Mouse (Mus musculus) embryonic facial prominence, embryonic 14.5 days (tissue): ENCODE results near the gene Gsg1l. TPM values are rescaled to one million over a fixed set of nuclear protein-coding genes. Genes with fewer than 3 reads are reported as not detected.

ENCODE experiments used
- ATAC-seq: fragments of 200-750 bp; cut with Nextera tagmentation; 2 replicates; pipeline ENCODE4 v1.8.0; 2017; ENCODE audit warnings: low read depth, moderate number of reproducible peaks, moderate TSS enrichment
- DNase-seq: peaks from one replicate; pipeline ENCODE4 v3.0.0-alpha.2; 2015; ENCODE audit warnings: low spot score
- H3K27ac ChIP-seq: fragments of 300-500 bp; sonication (generic); replicated peaks from 2 replicates; pipeline ENCODE4 v1.5.1; 2014; ENCODE audit warnings: low read depth, mild to moderate bottlenecking, low read length, moderate library complexity
- H3K27me3 ChIP-seq: fragments of 300-500 bp; sonication (generic); replicated peaks from 2 replicates; pipeline ENCODE4 v1.6.1; 2014; ENCODE audit warnings: low read length; ENCODE audit not compliant: control insufficient read depth, insufficient read depth
- H3K36me3 ChIP-seq: fragments of 300-500 bp; sonication (generic); 2 replicates; pipeline ENCODE4 v1.6.1; 2014; ENCODE audit warnings: low read length, mixed read lengths; ENCODE audit not compliant: control insufficient read depth, insufficient read depth
- H3K4me1 ChIP-seq: fragments of 300-500 bp; sonication (generic); 2 replicates; pipeline ENCODE4 v1.6.1; 2014; ENCODE audit warnings: antibody characterized with exemption, low read length; ENCODE audit not compliant: control insufficient read depth, insufficient read depth
- H3K4me2 ChIP-seq: fragments of 300-500 bp; sonication (generic); 2 replicates; pipeline ENCODE4 v1.6.1; 2014; ENCODE audit warnings: low read depth, mild to moderate bottlenecking, low read length, moderate library complexity, mixed read lengths
- H3K4me3 ChIP-seq: fragments of 300-500 bp; sonication (generic); 2 replicates; pipeline ENCODE4 v1.5.1; 2014; ENCODE audit warnings: low read depth, mild to moderate bottlenecking, low read length
- H3K9ac ChIP-seq: fragments of 300-500 bp; sonication (generic); 2 replicates; pipeline ENCODE4 v1.6.1; 2014; ENCODE audit warnings: low read depth, mild to moderate bottlenecking, low read length, moderate library complexity, mixed read lengths
- H3K9me3 ChIP-seq: fragments of 300-500 bp; sonication (generic); 2 replicates; pipeline ENCODE4 v1.6.1; 2016; ENCODE audit warnings: low read length; ENCODE audit not compliant: control insufficient read depth
- WGBS: fragments of 180-500 bp; shearing (Covaris S2); extraction: QIAGEN DNeasy Blood & Tissue Kit; methylation state at CpG from one replicate; pipeline ENCODE4 v1.1.7; 2014; 5-methylcytosine and 5-hydroxymethylcytosine counted together
- polyA plus RNA-seq: library from polyadenylated mRNA; unstranded; fragments of >200 nt; fragmentation: Nextera tagmentation; extraction: Ambion mirVana; gene quantifications from 2 replicates; pipeline ENCODE4 v1.2.1, GENCODE M21; 2014

Gsg1l gene
- polyA plus RNA-seq, 1 experiment from 2014 or later, result 2.0 TPM

- peaks cover 3% of the 10 kb centered on the region; the same call in 1 of the 2 replicates for H3K4me1 ChIP-seq
- DNase-seq (no peak), ATAC-seq (no peak)
- H3K9ac ChIP-seq, result no peak overlapping the region
- no peaks in the 10 kb centered on the region for H3K9me3 ChIP-seq
- H3K27me3 ChIP-seq, result no peaks in the 10 kb centered on the region
- no peak overlapping the region for H3K4me2 ChIP-seq
- no peak overlapping the region for H3K27ac ChIP-seq
- WGBS, result 69% methylated on average over 3 of the region's 3 CpGs
- no peak overlapping the region for H3K4me3 ChIP-seq
- H3K36me3 ChIP-seq, result 0 out of 2 replicates have a peak, but pooled peaks cover 4% of the 10 kb centered on the region
Measured at GRCm38 (mm10) chr7:125859564-125859963, 222.6 kb downstream of the Gsg1l start.

- Histone ChIP-seq H3K27ac (no peak overlapping the region), H3K27me3 (no peaks in the 10 kb centered on the region), H3K4me1 (0 out of 2 replicates have a peak, but pooled peaks cover 3% of the 10 kb centered on the region), H3K4me2 (no peak overlapping the region), H3K9me3 (no peaks in the 10 kb centered on the region), H3K9ac (no peak overlapping the region), H3K4me3 (no peak overlapping the region), H3K36me3 (peaks cover 19% of the 10 kb centered on the region)
- DNase-seq, result no peak
- WGBS, result 91% methylated on average over 2 of the region's 2 CpGs
- ATAC-seq, result no peak
Measured at GRCm38 (mm10) chr7:125847528-125847866, 234.7 kb downstream of the Gsg1l start.

- Histone ChIP-seq H3K4me1 (0 out of 2 replicates have a peak, but pooled peaks cover 3% of the 10 kb centered on the region), H3K27ac (no peak overlapping the region), H3K36me3 (peaks cover 19% of the 10 kb centered on the region), H3K4me3 (no peak overlapping the region), H3K27me3 (no peaks in the 10 kb centered on the region), H3K9ac (no peak overlapping the region), H3K9me3 (no peaks in the 10 kb centered on the region), H3K4me2 (no peak overlapping the region)
- 74% methylated on average over 8 of the region's 8 CpGs for WGBS
- ATAC-seq (peak; percentile 74; the same call in 1 of the 2 replicates), DNase-seq (peak; percentile 62)
Measured at GRCm38 (mm10) chr7:125846866-125847527, 235.2 kb downstream of the Gsg1l start.

- 55% methylated on average over 1 of the region's 1 CpGs for WGBS
- H3K27me3 ChIP-seq, result no peaks in the 10 kb centered on the region
- no peaks in the 10 kb centered on the region for H3K9me3 ChIP-seq
- no peak overlapping the region for H3K27ac ChIP-seq
- DNase-seq (no peak), ATAC-seq (no peak)
- H3K4me3 ChIP-seq, result no peak overlapping the region
- H3K4me2 ChIP-seq, result no peak overlapping the region
- no peak overlapping the region for H3K9ac ChIP-seq
- peaks cover 11% of the 10 kb centered on the region for H3K36me3 ChIP-seq
- H3K4me1 ChIP-seq, result 0 out of 2 replicates have a peak, but pooled peaks cover 3% of the 10 kb centered on the region
Measured at GRCm38 (mm10) chr7:125845611-125846010, 236.6 kb downstream of the Gsg1l start.

GRCm38 (mm10) chr7:125838078-125838742, 244.0 kb downstream of the Gsg1l start:
- no peak overlapping the region for H3K9ac ChIP-seq
- H3K36me3 ChIP-seq, result peaks cover 13% of the 10 kb centered on the region
- H3K27ac ChIP-seq, result peak overlapping the region; percentile 56
- H3K9me3 ChIP-seq, result no peaks in the 10 kb centered on the region
- ATAC-seq (peak; percentile 53; the same call in 1 of the 2 replicates), DNase-seq (peak; percentile 61)
- H3K27me3 ChIP-seq, result no peaks in the 10 kb centered on the region
- H3K4me1 ChIP-seq, result peaks cover 23% of the 10 kb centered on the region
- no peak overlapping the region for H3K4me3 ChIP-seq
- H3K4me2 ChIP-seq, result no peak overlapping the region
- WGBS, result 30% methylated on average over 5 of the region's 5 CpGs

GRCm38 (mm10) chr7:125833471-125833870, 248.7 kb downstream of the Gsg1l start:
- Histone ChIP-seq H3K9ac (no peak overlapping the region), H3K4me2 (no peak overlapping the region), H3K36me3 (0 out of 2 replicates have a peak, but pooled peaks cover 6% of the 10 kb centered on the region), H3K4me3 (no peak overlapping the region), H3K27ac (0 out of 2 replicates have a peak overlapping the region, but pooled peaks have one; percentile 29), H3K4me1 (peaks cover 42% of the 10 kb centered on the region), H3K27me3 (no peaks in the 10 kb centered on the region), H3K9me3 (no peaks in the 10 kb centered on the region)
- WGBS, result 72% methylated on average over 2 of the region's 2 CpGs
- DNase-seq (peak; percentile 67), ATAC-seq (no peak)

GRCm38 (mm10) chr7:125832767-125833166, 249.4 kb downstream of the Gsg1l start:
- Histone ChIP-seq H3K4me1 (peaks cover 42% of the 10 kb centered on the region), H3K36me3 (0 out of 2 replicates have a peak, but pooled peaks cover 6% of the 10 kb centered on the region), H3K9me3 (no peaks in the 10 kb centered on the region), H3K4me3 (no peak overlapping the region), H3K9ac (no peak overlapping the region), H3K27me3 (no peaks in the 10 kb centered on the region), H3K4me2 (no peak overlapping the region), H3K27ac (no peak overlapping the region; the same call in 1 of the 2 replicates)
- 46% methylated on average over 1 of the region's 1 CpGs for WGBS
- DNase-seq (no peak), ATAC-seq (no peak)

- DNase-seq (peak; percentile 54), ATAC-seq (no peak)
- Histone ChIP-seq H3K9ac (no peak overlapping the region), H3K9me3 (no peaks in the 10 kb centered on the region), H3K4me3 (no peak overlapping the region), H3K36me3 (0 out of 2 replicates have a peak, but pooled peaks cover 2% of the 10 kb centered on the region), H3K4me2 (no peak overlapping the region), H3K4me1 (peaks cover 47% of the 10 kb centered on the region), H3K27ac (0 out of 2 replicates have a peak overlapping the region, but pooled peaks have one; percentile 53), H3K27me3 (no peaks in the 10 kb centered on the region)
- 24% methylated on average over 3 of the region's 3 CpGs for WGBS
Measured at GRCm38 (mm10) chr7:125829121-125829666, 253.0 kb downstream of the Gsg1l start.
